Mouse (Mus musculus) liver, postnatal 0 days (tissue): ENCODE results near the gene Neurl2. TPM values are rescaled to one million over a fixed set of nuclear protein-coding genes. Genes with fewer than 3 reads are reported as not detected.
"Not testable (repeated sequence)": the region's sequence is repeated elsewhere in the genome, so short reads cannot be mapped to it uniquely, and the experiment has no call there.

Experiments
- ATAC-seq: fragments of 200-750 bp; cut with Nextera tagmentation; 2 replicates; pipeline ENCODE4 v1.8.0; 2017; ENCODE audit warnings: mild to moderate bottlenecking, moderate library complexity
- DNase-seq: peaks from one replicate; pipeline ENCODE4 v3.0.0-alpha.2; 2016
- H3K27ac ChIP-seq: fragments of 300-500 bp; sonication (generic); 2 replicates; pipeline ENCODE4 v1.5.1; 2014; ENCODE audit warnings: antibody characterized with exemption, moderate library complexity, mild to moderate bottlenecking, low read depth
- H3K27me3 ChIP-seq: fragments of 300-500 bp; sonication (generic); 2 replicates; pipeline ENCODE4 v1.6.1; 2014; ENCODE audit warnings: low read length, control low read depth, mixed read lengths; ENCODE audit not compliant: insufficient read depth
- H3K36me3 ChIP-seq: fragments of 300-500 bp; sonication (generic); replicated peaks from 2 replicates; pipeline ENCODE4 v1.6.1; 2014; ENCODE audit warnings: mild to moderate bottlenecking, control low read depth, low read length, moderate library complexity, mixed read lengths; ENCODE audit not compliant: insufficient read depth
- H3K4me1 ChIP-seq: fragments of 300-500 bp; sonication (generic); 2 replicates; pipeline ENCODE4 v1.6.1; 2014; ENCODE audit warnings: antibody characterized with exemption, mild to moderate bottlenecking, control low read depth; ENCODE audit not compliant: insufficient read depth
- H3K4me2 ChIP-seq: fragments of 300-500 bp; sonication (generic); 2 replicates; pipeline ENCODE4 v1.6.1; 2014; ENCODE audit warnings: low read depth, mild to moderate bottlenecking, low read length, moderate library complexity, mixed read lengths
- H3K4me3 ChIP-seq: fragments of 300-500 bp; sonication (generic); 2 replicates; pipeline ENCODE4 v1.5.1; 2014; ENCODE audit warnings: low read depth, low read length
- H3K9ac ChIP-seq: fragments of 300-500 bp; sonication (generic); replicated peaks from 2 replicates; pipeline ENCODE4 v1.6.1; 2014; ENCODE audit warnings: mild to moderate bottlenecking, moderate library complexity
- H3K9me3 ChIP-seq: fragments of 300-500 bp; sonication (generic); 2 replicates; pipeline ENCODE4 v1.6.1; 2016; ENCODE audit warnings: mild to moderate bottlenecking, control low read depth, low read length, mixed read lengths
- CTCF ChIP-seq: sonication (generic); IDR thresholded peaks from 2 replicates; pipeline ENCODE4 v1.5.1; 2016; ENCODE audit warnings: antibody characterized with exemption, low read depth
- EP300 ChIP-seq: IDR thresholded peaks from 2 replicates; pipeline ENCODE4 v1.6.1; 2016; ENCODE audit warnings: antibody characterized with exemption, low read depth, mild to moderate bottlenecking
- WGBS: fragments of 180-500 bp; shearing (Covaris S2); extraction: QIAGEN DNeasy Blood & Tissue Kit; methylation state at CpG from one replicate; pipeline ENCODE4 v1.1.7; 2014; ENCODE audit not compliant: insufficient replicate concordance; 5-methylcytosine and 5-hydroxymethylcytosine counted together
- polyA plus RNA-seq: library from polyadenylated mRNA; unstranded; fragments of >200 nt; fragmentation: Nextera tagmentation; extraction: Ambion mirVana; gene quantifications from 2 replicates; pipeline ENCODE4 v1.2.1, GENCODE M21; 2015

Neurl2 gene
- polyA plus RNA-seq, 1 experiment from 2014 or later, result 2.5 TPM

DNA sequence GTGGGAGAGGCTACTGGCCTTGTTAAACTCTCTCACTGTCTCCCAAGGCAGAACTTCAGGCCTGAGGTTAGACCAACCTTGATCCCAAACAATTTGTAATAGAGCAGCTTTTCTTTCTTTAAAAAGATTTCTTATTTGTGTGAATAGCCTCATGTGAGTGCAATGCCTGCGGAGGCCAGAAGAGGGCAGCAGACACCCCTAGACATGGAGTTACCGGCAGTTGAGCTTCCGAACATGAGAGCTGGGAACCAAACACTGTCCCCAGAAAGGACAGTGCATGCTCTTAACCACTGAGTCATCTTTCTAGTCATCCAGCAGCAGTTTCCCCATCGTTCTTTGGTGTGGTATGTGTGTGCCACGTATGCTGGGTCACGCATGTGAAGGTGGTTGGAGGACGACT, 34.3 kb upstream of the Neurl2 start:
- H3K9me3 ChIP-seq, result no peaks in the 10 kb centered on the region; the same call in 1 of the 2 replicates
- H3K4me2 ChIP-seq, result no peak overlapping the region
- WGBS, result 96% methylated on average over 7 of the region's 7 CpGs
- 0 out of 2 replicates have a peak overlapping the region, but pooled peaks have one; percentile 48 for H3K27ac ChIP-seq
- H3K27me3 ChIP-seq, result no peaks in the 10 kb centered on the region
- H3K4me1 ChIP-seq, result peaks cover 8% of the 10 kb centered on the region; the same call in 1 of the 2 replicates
- ATAC-seq (no peak), DNase-seq (no peak)
- H3K9ac ChIP-seq, result no peak overlapping the region
- TF ChIP-seq CTCF, result peak; percentile 69
- TF ChIP-seq EP300, result no peak
- H3K4me3 ChIP-seq, result no peak overlapping the region
- no peaks in the 10 kb centered on the region for H3K36me3 ChIP-seq

DNA sequence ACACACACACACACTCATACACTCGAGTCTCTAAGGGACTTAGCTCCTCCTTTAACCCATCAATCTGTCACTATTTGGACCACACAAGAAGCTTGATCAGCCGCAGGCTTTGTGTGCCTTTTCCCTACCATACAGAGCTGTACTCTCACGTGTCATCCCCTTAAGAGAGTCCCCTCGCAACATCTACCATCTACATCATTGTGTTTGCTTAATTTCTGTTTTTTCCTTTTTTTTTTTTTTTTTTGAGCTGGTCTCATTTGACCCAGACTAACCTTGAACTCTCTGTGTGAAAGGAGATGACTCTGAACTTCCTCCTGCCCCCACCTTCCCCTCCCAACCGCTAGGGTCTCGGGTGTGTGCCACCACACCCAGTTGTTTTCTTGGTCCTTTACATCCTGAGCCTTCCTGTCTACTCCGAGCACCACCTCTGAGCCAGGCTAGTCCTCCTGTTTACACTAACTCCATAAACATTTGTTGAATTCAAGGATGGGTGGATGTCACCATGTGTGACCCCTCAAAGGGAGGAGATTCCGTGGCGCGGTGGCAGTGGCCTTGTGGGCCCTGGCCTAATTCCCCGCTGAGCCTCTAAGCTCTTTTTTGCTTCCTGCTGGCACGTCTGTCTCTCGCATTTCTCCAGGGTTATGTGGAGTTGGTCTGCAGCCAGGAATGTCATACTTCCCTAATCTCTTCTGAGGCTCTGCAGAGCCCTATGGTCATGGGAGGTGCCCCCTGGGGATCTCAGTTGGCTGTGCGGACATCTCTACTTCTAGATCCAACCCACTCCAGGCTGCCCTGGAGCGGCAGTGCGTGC, 33.7 kb upstream of the Neurl2 start:
- Histone ChIP-seq H3K4me1 (peaks cover 12% of the 10 kb centered on the region), H3K27ac (0 out of 2 replicates have a peak overlapping the region, but pooled peaks have one; percentile 48), H3K27me3 (no peaks in the 10 kb centered on the region), H3K36me3 (no peaks in the 10 kb centered on the region), H3K4me2 (no peak overlapping the region), H3K4me3 (no peak overlapping the region), H3K9me3 (no peaks in the 10 kb centered on the region; the same call in 1 of the 2 replicates), H3K9ac (no peak overlapping the region)
- ATAC-seq (peak; percentile 46), DNase-seq (no peak)
- WGBS, result 46% methylated on average over 16 of the region's 16 CpGs
- TF ChIP-seq CTCF (no peak), EP300 (no peak)

DNA sequence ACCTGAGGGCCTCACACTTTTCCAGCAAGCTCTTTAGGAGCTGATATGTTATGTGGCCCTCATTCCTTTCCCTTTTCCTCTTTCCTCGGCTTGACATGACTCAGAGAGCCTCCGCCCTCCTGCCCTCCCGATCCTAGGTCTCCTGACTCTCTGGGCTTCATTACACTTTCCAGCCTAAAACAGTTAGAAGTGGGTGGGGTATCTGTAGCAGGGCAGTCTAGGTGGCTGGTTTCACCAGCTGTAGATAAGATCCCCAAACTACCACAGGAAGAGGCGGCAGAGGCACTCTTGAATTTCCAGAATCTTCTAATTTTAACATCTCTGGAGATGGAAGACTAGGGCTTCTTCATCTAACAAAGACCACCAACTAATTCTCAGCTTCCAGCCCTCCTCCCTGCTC, 31.3 kb upstream of the Neurl2 start:
- peaks cover 16% of the 10 kb centered on the region for H3K4me1 ChIP-seq
- H3K4me3 ChIP-seq, result no peak overlapping the region
- WGBS, result 61% methylated on average over 4 of the region's 4 CpGs
- no peak overlapping the region for H3K4me2 ChIP-seq
- ATAC-seq (no peak), DNase-seq (no peak)
- H3K9ac ChIP-seq, result no peak overlapping the region
- TF ChIP-seq EP300 (no peak), CTCF (no peak)
- H3K9me3 ChIP-seq, result no peaks in the 10 kb centered on the region; the same call in 1 of the 2 replicates
- H3K27me3 ChIP-seq, result no peaks in the 10 kb centered on the region
- no peak overlapping the region for H3K27ac ChIP-seq
- H3K36me3 ChIP-seq, result no peaks in the 10 kb centered on the region

DNA sequence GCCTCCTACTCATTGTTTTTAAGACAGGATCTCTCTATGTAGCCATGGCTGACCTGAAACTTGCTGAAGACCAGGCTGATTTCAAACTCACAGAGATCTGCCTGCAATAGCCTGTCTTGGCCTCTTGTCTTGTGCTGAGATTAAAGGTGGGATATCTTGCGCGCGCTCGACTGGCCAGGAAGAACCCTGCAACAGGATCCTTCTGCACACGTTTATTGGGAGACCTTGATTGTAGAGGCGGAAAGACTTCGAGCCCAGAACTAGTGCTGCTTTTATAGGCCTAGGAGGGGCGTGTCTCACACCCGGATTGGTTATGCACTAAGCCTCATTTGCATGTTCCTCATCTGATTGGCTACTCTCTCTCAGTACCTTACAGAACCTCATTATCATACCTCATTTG, 30.2 kb upstream of the Neurl2 start:
- H3K36me3 ChIP-seq, H3K4me2 ChIP-seq, H3K9me3 ChIP-seq, H3K27ac ChIP-seq, H3K9ac ChIP-seq, ATAC-seq, H3K4me3 ChIP-seq, H3K27me3 ChIP-seq, DNase-seq: not testable (repeated sequence)
- 85% methylated on average over 7 of the region's 9 CpGs for WGBS
- H3K4me1 ChIP-seq, result peaks cover 13% of the 10 kb centered on the region

DNA sequence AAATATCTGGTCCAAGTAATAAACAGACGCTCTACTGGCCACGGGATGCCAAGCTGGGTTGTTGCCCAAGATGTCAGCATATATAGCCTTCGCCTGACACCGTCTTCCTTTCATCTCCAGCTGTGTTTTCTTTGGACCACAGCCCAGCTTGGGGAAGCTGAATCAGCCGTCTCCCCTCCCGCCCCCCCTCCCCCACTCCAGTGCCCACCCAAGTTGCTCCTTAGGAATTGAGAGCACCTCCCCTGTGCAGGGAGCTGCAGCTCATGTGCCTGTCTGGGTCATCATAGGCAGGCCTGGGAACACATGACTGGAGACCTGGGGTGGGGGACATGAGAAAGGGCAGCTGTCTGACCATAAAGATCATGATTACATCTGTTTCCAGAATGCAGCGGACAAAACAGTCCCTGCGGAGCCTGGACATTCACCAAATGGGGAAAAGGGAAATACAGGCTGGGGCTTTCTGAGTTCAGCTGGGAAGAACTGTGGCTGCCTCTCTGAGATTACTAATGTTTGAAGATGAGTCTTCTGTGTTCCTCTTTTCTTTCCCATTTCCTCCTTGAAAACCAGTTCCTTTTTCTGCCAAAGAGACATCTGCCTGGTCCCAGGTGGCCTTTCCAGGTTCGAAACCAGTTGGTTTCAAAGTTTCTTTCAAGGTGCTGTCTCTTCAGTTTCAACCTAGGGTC, 29.1 kb upstream of the Neurl2 start:
- DNase-seq (no peak), ATAC-seq (no peak)
- Histone ChIP-seq H3K4me2 (no peak overlapping the region), H3K27me3 (peaks cover 8% of the 10 kb centered on the region), H3K4me1 (peaks cover 15% of the 10 kb centered on the region), H3K9me3 (no peaks in the 10 kb centered on the region), H3K36me3 (no peaks in the 10 kb centered on the region), H3K4me3 (no peak overlapping the region), H3K27ac (peak overlapping the region; percentile 49; the same call in 1 of the 2 replicates), H3K9ac (no peak overlapping the region)
- no peak for TF ChIP-seq CTCF
- TF ChIP-seq EP300, result no peak
- 34% methylated on average over 9 of the region's 9 CpGs for WGBS

DNA sequence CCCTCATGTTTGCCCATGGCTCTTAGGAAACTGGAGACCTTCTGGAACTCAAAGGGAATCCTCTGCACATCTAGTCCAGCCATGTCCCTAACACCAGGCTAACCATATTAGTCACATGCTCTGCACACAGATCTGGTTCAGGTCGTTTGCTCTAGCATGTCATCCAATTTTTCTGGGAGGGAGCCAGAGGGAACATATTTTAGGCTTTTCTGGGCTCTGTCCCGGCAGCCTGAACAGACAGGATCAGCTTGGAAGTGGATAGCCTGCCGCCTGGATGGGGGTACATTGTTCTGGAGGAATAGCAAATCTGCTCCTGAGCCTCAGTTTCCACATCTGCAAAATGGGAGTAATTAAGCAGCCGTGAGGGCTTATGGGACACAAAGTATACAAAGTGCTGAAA, 27.8 kb upstream of the Neurl2 start:
- Histone ChIP-seq H3K27me3 (peaks cover 21% of the 10 kb centered on the region), H3K4me2 (no peak overlapping the region), H3K9ac (no peak overlapping the region), H3K9me3 (no peaks in the 10 kb centered on the region), H3K27ac (peak overlapping the region; percentile 44; the same call in 1 of the 2 replicates), H3K4me3 (no peak overlapping the region), H3K36me3 (no peaks in the 10 kb centered on the region), H3K4me1 (peaks cover 23% of the 10 kb centered on the region)
- no peak for TF ChIP-seq CTCF
- TF ChIP-seq EP300, result no peak
- ATAC-seq, result no peak
- WGBS, result 66% methylated on average over 4 of the region's 4 CpGs
- no peak for DNase-seq
